Mouse (Mus musculus) megakaryocyte-erythroid progenitor cell, adult 5 weeks (primary cell): ENCODE results near the gene Ccdc61. TPM values are rescaled to one million over a fixed set of nuclear protein-coding genes. Genes with fewer than 3 reads are reported as not detected.

ENCODE experiments used
- polyA plus RNA-seq: library from polyadenylated mRNA; stranded (reverse); fragments of >175 nt; gene quantifications from 2 replicates; pipeline ENCODE4 v1.2.3, GENCODE M21; 2012

The Ccdc61 gene
- polyA plus RNA-seq, result 61.5 and 67.8 TPM in 2 replicates

DNA sequence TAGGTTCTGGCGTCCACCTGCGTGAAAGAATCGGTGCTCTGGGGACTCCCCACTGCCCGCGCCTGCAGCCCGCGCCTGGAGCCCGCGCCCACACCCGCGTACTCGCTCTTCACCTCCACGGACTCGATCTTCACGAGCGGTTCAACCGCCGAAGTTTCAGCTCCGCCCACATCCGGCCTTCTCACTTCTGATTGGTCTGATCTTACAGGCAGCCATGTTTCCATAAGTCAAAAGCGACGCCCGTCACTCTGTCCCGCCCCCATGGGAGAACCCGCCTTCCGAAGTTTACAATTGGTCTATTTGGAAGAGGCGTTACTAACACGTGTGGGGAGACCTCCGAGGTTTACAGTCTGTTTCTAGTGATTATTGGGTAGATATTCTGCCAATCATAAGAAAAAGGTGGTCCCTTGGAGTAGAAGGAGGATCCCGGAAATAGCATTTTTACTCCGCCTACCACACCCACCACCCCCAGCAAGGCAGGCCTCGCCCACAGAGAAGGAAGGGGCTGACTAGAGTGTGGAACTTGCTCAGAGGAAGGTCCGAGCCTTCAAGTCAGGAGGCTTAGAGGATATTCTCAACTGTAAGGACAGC, at the start of gene Ccdc61:
Gene Ccdc61, minus strand, starts transcription at position 175 of the 591 bp plus-strand sequence.

DNA sequence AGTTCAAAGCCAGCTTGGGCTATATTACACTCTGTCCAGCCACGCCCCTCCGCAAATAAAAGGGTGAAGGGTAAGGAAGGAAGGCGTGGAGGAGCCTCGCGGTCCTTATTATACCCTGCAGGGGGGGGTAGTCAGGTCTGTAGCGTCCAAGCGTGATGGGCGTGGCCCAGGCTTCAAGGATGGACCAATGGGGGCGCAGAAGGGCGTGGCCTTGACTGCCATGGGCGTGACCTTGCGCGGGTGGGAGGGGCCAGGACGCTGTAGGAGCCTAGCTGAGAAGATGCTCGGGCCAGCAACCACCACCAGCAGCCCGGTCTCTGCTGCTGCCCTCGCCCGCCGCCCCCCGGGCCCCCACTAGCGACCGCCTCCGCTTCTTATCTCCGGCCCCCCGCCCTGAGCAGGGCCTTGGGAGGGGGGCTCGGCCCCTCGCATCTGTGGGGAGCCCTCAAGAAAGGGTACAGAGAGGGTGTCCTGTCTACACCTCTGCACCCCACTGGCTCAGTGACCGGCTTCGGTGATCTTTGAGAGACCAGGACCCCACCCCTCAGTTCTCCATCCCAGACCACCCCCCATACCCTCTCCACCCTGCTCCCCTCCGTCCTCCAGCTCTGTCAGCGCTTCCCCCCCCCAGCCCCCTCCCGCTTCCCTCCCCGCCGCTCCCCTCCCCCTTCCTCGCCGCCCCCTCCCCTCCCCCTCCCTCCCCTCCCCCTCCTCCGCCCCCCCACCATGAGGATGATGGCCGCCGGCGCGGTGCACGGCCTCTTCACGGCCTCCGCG, 15.1 kb upstream of the Ccdc61 start, which contains the start of gene Nova2:
Gene Nova2, plus strand, starts transcription at position 727 of the 777 bp plus-strand sequence.

DNA sequence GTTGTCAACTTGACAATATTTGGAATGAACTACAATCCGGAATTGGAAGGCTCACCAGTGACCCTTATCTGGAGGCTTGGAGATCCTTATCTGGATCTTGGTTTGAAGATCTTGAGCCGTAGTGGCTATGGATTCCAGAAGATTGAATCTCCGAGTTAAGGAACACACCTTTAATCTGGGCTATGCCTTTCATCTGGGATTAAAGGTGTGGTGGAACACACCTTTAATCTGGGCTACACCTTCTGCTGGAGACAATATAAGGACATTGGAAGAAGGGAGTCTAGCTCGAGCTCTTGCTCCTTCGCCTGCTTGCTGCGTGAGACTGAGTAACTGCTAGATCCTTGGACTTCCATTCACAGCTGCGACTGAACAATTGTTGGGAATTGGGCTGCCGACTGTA, 39.2 kb downstream of the Ccdc61 start, which contains the start of gene Pglyrp1:
Gene Pglyrp1, plus strand, starts transcription at position 301 of the 400 bp plus-strand sequence.

Other genes with a start within 250 kb of the Ccdc61 start
- not detected in 2 replicates for gene Psg20, start 224.2 kb downstream of the Ccdc61 start, polyA plus RNA-seq
- not detected in 2 replicates for gene Psg22, start 192.3 kb downstream of the Ccdc61 start, polyA plus RNA-seq
- gene Psg19, start 111.9 kb downstream of the Ccdc61 start, polyA plus RNA-seq, result 0.03 TPM in 1 of 2 replicates, not detected in the other
- 0.04 TPM in 1 of 2 replicates, not detected in the other for gene Psg17, start 88.8 kb downstream of the Ccdc61 start, polyA plus RNA-seq
- gene Mill2, start 70.4 kb downstream of the Ccdc61 start, polyA plus RNA-seq, result 0.10 and 0.11 TPM in 2 replicates
- gene Pglyrp1, start 39.1 kb downstream of the Ccdc61 start, polyA plus RNA-seq, result 194 and 247 TPM in 2 replicates
- 0.02 and 0.05 TPM in 2 replicates for gene Nova2, start 15.5 kb upstream of the Ccdc61 start, polyA plus RNA-seq
- not detected in 2 replicates for gene Nanos2, start 77.0 kb upstream of the Ccdc61 start, polyA plus RNA-seq
- 0.44 and 0.51 TPM in 2 replicates for gene Mypop, start 80.8 kb upstream of the Ccdc61 start, polyA plus RNA-seq
- 99.0 and 114 TPM in 2 replicates for gene Irf2bp1, start 93.6 kb upstream of the Ccdc61 start, polyA plus RNA-seq
- not detected in 2 replicates for gene Foxa3, start 113.1 kb upstream of the Ccdc61 start, polyA plus RNA-seq
- gene Sympk, start 114.0 kb upstream of the Ccdc61 start, polyA plus RNA-seq, result 198 and 236 TPM in 2 replicates
- 0.05 TPM in 1 of 2 replicates, not detected in the other for gene Rsph6a, start 144.3 kb upstream of the Ccdc61 start, polyA plus RNA-seq
- 41.0 and 66.8 TPM in 2 replicates for gene Dmwd, start 165.8 kb upstream of the Ccdc61 start, polyA plus RNA-seq
- gene Dmpk, start 173.4 kb upstream of the Ccdc61 start, polyA plus RNA-seq, result 13.5 and 23.0 TPM in 2 replicates
- gene Six5, start 184.2 kb upstream of the Ccdc61 start, polyA plus RNA-seq, result 13.5 and 23.0 TPM in 2 replicates
- gene Gm4969, start 208.0 kb upstream of the Ccdc61 start, polyA plus RNA-seq, result 0.06 TPM in 1 of 2 replicates, not detected in the other
- gene Fbxo46, start 209.4 kb upstream of the Ccdc61 start, polyA plus RNA-seq, result 16.3 and 20.9 TPM in 2 replicates
- gene Qpctl, start 238.9 kb upstream of the Ccdc61 start, polyA plus RNA-seq, result 11.6 and 14.2 TPM in 2 replicates
- gene Snrpd2, start 239.3 kb upstream of the Ccdc61 start, polyA plus RNA-seq, result 52.2 and 53.2 TPM in 2 replicates